Mouse (Mus musculus) forebrain, embryonic 11.5 days (tissue): ENCODE results near the gene Dap. TPM values are rescaled to one million over a fixed set of nuclear protein-coding genes. Genes with fewer than 3 reads are reported as not detected.

Source experiments
- ATAC-seq: fragments of 200-750 bp; cut with Nextera tagmentation; replicated peaks from 2 replicates; pipeline ENCODE4 v1.8.0; 2017; ENCODE audit warnings: moderate TSS enrichment; ENCODE audit not compliant: low FRiP score
- DNase-seq: peaks from one replicate; pipeline ENCODE4 v3.0.0-alpha.2; 2017; ENCODE audit warnings: low spot score
- H3K27ac ChIP-seq: fragments of 300-500 bp; sonication (generic); 2 replicates; pipeline ENCODE4 v1.5.1; 2014; ENCODE audit warnings: low read depth, low read length
- H3K27me3 ChIP-seq: fragments of 300-500 bp; sonication (generic); 2 replicates; pipeline ENCODE4 v1.6.1; 2014; ENCODE audit warnings: mild to moderate bottlenecking, low read length, mixed read lengths; ENCODE audit not compliant: control insufficient read depth, insufficient read depth
- H3K36me3 ChIP-seq: fragments of 300-500 bp; sonication (generic); 2 replicates; pipeline ENCODE4 v1.6.1; 2014; ENCODE audit warnings: mild to moderate bottlenecking, low read length, moderate library complexity, mixed read lengths; ENCODE audit not compliant: control insufficient read depth, insufficient read depth
- H3K4me1 ChIP-seq: fragments of 300-500 bp; sonication (generic); replicated peaks from 2 replicates; pipeline ENCODE4 v1.6.1; 2014; ENCODE audit warnings: low read length, mixed read lengths; ENCODE audit not compliant: control insufficient read depth, insufficient read depth
- H3K4me2 ChIP-seq: fragments of 300-500 bp; sonication (generic); 2 replicates; pipeline ENCODE4 v1.6.1; 2014; ENCODE audit warnings: low read depth, mild to moderate bottlenecking, low read length, moderate library complexity, mixed read lengths; ENCODE audit not compliant: severe bottlenecking
- H3K4me3 ChIP-seq: fragments of 300-500 bp; sonication (generic); 2 replicates; pipeline ENCODE4 v1.5.1; 2014; ENCODE audit warnings: low read depth, low read length
- H3K9ac ChIP-seq: fragments of 300-500 bp; sonication (generic); 2 replicates; pipeline ENCODE4 v1.6.1; 2014; ENCODE audit warnings: low read length
- H3K9me3 ChIP-seq: fragments of 300-500 bp; sonication (generic); 2 replicates; pipeline ENCODE4 v1.6.1; 2016; ENCODE audit warnings: low read length, mixed read lengths; ENCODE audit not compliant: control insufficient read depth
- WGBS: fragments of 180-500 bp; shearing (Covaris S2); extraction: QIAGEN DNeasy Blood & Tissue Kit; methylation state at CpG from one replicate; pipeline ENCODE4 v1.1.7; 2014; 5-methylcytosine and 5-hydroxymethylcytosine counted together
- polyA plus RNA-seq: library from polyadenylated mRNA; unstranded; fragments of >200 nt; fragmentation: Nextera tagmentation; extraction: Ambion mirVana; gene quantifications from 2 replicates; pipeline ENCODE4 v1.2.1, GENCODE M21; 2014

Dap gene
- polyA plus RNA-seq, 1 experiment from 2014 or later = 39.3 TPM

DNA sequence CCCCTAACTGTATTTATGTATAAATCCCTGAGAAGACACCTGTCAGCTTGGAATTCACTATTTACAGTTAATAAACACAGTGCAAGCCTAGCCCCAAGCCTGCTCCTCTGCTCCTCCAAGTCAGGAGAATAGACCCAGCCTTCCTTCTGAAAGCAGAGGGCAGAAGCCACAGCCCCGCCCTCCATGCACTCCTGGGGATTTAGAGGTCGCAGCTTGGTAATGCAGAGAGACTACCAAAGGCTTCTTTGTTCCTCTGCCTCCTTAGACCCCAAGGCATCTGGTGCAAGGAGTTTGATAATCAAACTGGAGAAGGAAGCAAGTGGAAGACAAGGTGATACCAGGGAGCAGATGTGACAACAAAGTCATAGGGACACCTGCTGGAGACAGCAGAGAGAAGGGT is 70.2 kb downstream of the Dap start:
- Histone ChIP-seq H3K9me3 (no peaks in the 10 kb centered on the region), H3K4me1 (peaks cover 5% of the 10 kb centered on the region; the same call in 1 of the 2 replicates), H3K27ac (no peak overlapping the region), H3K4me2 (no peak overlapping the region), H3K4me3 (no peak overlapping the region), H3K9ac (no peak overlapping the region), H3K36me3 (no peaks in the 10 kb centered on the region), H3K27me3 (peaks cover 23% of the 10 kb centered on the region)
- ATAC-seq (no peak), DNase-seq (no peak)
- 6% methylated on average over 2 of the region's 2 CpGs for WGBS

DNA sequence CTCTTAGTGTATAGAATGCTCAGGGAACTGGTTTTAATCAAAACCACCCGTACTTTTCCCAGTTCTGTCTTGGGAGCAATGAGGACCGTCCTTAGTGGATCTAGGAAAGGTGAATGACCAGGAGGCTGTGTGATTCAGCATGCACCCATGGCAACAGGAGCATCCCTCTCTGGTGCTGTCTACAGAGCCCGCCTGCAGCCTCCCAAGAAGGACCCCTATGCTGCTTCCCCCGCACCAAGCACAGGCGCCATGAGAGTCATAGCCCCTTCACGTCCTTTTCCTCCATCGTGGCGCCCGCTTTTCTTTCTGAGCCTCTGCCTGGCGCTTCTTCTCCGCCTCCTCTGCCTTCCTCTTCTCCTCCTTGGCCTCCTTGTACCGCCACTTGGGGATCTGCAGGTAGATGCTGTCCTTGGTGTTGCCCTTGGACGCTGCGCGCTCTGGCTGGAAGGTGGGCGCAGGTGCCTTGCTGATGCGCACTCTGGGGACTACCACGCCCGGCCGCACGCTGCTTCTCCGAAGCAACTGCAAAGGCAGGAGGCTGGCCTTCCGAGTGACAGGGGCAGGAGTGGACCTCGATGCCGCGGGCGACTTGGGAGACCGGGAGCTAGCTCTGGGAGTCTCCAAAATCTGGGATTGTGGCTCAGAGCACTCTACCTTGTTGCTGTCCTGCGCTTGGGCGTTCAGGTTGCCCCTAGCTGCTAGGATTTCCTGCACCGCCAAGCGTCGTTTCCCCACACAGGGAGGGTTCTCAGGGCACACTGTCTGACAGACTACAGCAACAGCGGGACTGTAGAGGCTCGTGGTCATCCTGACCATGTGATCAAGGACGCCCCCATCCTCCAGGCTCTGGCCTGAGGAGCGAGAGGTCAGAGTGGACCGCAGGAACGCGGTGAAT is 73.0 kb downstream of the Dap start:
- H3K9me3 ChIP-seq = no peaks in the 10 kb centered on the region
- H3K9ac ChIP-seq = peak overlapping the region; percentile 23; the same call in 1 of the 2 replicates
- H3K36me3 ChIP-seq = no peaks in the 10 kb centered on the region
- H3K27me3 ChIP-seq = peaks cover 23% of the 10 kb centered on the region
- H3K4me2 ChIP-seq = peak overlapping the region; percentile 51
- no peak for ATAC-seq
- 8% methylated on average over 40 of the region's 40 CpGs for WGBS
- peaks cover 5% of the 10 kb centered on the region; the same call in 1 of the 2 replicates for H3K4me1 ChIP-seq
- peak overlapping the region; percentile 21 for H3K4me3 ChIP-seq
- H3K27ac ChIP-seq = no peak overlapping the region
- peak; percentile 68 for DNase-seq

DNA sequence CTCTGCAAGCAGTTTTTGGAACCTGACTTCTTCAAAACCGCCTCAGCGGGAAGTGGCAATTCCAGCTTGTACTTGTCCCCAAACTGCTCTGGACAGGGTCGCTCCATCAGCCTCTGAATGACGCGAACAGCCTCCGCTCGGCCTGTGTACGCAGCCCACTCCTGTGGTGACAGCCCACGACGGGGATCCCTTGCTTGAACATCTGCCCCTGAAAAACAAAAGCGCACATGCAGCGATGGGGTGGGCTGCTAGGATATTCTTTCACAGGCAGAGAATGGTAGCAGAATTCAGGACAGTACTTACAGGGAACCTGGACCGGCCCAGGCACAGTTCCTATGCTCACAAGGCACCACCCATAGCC is 73.6 kb downstream of the Dap start:
- ATAC-seq (no peak), DNase-seq (no peak)
- H3K36me3 ChIP-seq = no peaks in the 10 kb centered on the region
- no peak overlapping the region for H3K27ac ChIP-seq
- H3K4me1 ChIP-seq = peaks cover 5% of the 10 kb centered on the region; the same call in 1 of the 2 replicates
- no peak overlapping the region for H3K9ac ChIP-seq
- H3K4me3 ChIP-seq = peak overlapping the region; percentile 21; the same call in 1 of the 2 replicates
- 23% methylated on average over 13 of the region's 13 CpGs for WGBS
- peak overlapping the region; percentile 51; the same call in 1 of the 2 replicates for H3K4me2 ChIP-seq
- peaks cover 23% of the 10 kb centered on the region for H3K27me3 ChIP-seq
- H3K9me3 ChIP-seq = no peaks in the 10 kb centered on the region

DNA sequence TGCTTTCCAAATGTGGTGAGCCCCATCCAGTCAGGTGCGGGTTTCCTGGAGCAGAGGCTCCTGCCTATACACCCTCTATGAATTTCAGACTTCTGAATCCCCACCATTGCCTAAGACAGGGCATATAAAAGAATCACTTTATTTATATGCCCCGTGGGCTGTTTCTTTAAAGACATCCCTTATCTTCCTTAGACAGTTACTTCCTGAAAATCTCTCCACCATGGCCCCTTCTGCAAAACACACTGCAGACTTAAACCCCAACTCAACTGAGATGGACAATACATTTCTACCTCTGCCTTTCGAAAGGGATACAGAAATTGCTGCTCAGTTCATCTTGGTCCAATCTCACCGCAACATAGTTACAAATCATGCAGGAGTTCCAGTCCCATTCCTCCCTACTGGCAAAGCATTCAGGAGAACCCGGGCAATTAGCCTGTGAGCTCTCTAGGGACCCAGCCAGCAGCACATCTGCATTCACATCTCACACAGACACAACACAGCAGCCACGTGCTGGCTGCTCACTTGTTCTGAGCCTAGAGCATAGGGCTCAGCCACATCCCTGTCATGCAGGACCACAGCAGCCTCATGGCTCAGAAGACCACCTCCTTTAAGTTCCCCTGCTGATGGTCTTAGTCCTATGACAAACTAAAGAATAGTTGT is 75.3 kb downstream of the Dap start:
- Histone ChIP-seq H3K4me1 (peaks cover 4% of the 10 kb centered on the region; the same call in 1 of the 2 replicates), H3K27me3 (peaks cover 23% of the 10 kb centered on the region), H3K9me3 (no peaks in the 10 kb centered on the region), H3K9ac (no peak overlapping the region), H3K27ac (no peak overlapping the region), H3K36me3 (no peaks in the 10 kb centered on the region), H3K4me3 (no peak overlapping the region), H3K4me2 (no peak overlapping the region)
- ATAC-seq (no peak), DNase-seq (no peak)
- WGBS = 63% methylated on average over 6 of the region's 6 CpGs

DNA sequence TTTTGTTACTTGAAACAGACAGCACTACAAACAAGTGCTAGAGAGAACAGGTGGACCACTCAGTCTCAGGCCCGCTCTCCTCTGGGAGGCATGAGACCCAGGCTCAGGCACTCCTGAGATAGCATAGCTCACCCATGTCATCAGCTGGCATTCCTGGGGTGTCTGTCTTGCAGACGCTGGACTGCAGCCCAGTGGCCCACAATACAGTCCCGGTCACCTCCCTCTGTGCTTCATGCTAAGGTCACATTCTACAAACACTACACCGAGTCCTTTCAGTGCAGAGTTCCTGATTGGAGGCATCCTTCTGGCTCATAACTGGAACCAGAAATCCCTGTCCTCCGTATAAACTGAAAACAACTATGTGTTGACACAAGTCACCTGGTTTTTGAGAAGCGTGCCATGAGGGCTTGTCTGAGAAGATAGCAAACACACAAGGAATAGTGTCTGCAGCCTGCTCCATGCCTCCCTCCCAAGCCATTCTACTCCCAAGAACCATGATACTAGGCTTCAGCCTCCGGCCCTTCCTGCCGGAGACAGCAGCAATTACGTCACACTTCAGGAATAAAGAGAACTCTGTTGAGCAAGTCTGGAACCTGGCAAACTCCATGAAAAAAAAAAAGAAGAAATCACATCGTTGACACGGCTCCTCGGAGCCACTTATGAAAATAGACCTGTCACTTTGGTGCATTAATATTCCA is 78.3 kb downstream of the Dap start:
- Histone ChIP-seq H3K9ac (no peak overlapping the region), H3K9me3 (no peaks in the 10 kb centered on the region), H3K36me3 (no peaks in the 10 kb centered on the region), H3K4me1 (no peaks in the 10 kb centered on the region; the same call in 1 of the 2 replicates), H3K4me3 (no peak overlapping the region), H3K4me2 (no peak overlapping the region), H3K27ac (no peak overlapping the region), H3K27me3 (peaks cover 7% of the 10 kb centered on the region)
- WGBS = 77% methylated on average over 12 of the region's 12 CpGs
- DNase-seq (no peak), ATAC-seq (no peak)

DNA sequence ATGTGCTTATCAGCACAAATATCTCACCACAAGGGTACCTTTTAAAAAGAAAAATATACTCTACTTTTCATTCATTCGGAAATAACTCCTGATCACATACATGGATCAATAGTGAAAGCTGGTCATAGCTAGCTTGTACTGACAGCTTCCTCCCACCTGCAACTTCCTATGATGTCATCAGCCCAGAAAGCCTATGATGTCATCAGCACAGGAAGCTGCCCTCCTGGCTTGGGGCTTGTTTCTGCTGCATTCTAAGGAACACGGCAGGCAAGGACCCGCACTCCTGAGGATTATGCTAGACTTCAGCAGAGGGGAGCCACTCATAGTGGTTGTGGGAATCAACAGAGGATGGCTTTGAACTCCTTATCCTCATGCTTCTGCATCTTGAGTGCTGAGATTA is 80.2 kb downstream of the Dap start:
- H3K9me3 ChIP-seq = no peaks in the 10 kb centered on the region
- ATAC-seq = no peak
- H3K36me3 ChIP-seq = no peaks in the 10 kb centered on the region
- H3K27me3 ChIP-seq = no peaks in the 10 kb centered on the region
- WGBS = 83% methylated on average over 3 of the region's 3 CpGs
- H3K9ac ChIP-seq = no peak overlapping the region
- no peak overlapping the region for H3K27ac ChIP-seq
- no peak overlapping the region for H3K4me3 ChIP-seq
- no peaks in the 10 kb centered on the region for H3K4me1 ChIP-seq
- no peak for DNase-seq
- no peak overlapping the region for H3K4me2 ChIP-seq

DNA sequence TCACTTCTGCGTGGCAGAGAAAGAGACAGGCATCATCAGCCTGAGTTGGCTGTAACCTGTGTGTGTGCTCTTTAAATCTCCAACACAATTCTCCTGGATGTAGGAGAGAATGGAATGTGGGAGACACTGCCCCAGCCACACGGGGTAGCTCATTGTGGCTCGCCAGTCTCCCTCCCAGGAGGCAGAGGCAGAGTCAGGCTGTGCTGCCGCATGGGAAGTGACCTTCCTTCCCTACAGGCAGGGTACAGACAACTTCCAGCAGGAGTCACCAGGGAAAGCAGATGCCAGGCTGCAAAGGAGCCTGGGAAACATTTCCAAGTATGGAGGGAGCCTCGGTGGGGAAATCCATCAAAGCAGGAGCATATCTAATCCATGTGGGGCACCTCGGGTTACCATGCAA is 81.1 kb downstream of the Dap start:
- 67% methylated on average over 6 of the region's 6 CpGs for WGBS
- H3K27ac ChIP-seq = no peak overlapping the region
- ATAC-seq = no peak

DNA sequence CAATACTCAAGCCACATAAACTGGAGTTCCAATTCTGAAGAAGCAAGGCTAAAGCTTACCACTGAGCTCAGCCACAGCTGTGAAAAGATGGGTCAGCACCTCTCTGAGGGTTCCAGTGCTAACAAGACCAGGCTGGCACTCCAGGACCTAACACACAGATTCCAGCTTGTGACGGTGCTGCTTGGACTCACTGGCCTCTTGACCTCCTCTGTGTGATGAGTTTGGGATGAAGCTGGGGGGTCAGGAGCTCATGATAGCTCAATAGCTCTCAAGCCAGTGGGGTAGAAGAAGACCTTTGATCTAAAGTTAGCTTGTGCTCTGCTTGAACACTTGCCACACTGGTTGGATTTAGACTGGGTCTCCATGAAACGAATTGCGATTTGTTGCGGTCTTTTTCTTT is 82.6 kb downstream of the Dap start:
- Histone ChIP-seq H3K36me3 (no peaks in the 10 kb centered on the region), H3K4me3 (no peak overlapping the region), H3K27me3 (no peaks in the 10 kb centered on the region), H3K27ac (no peak overlapping the region), H3K4me2 (no peak overlapping the region), H3K9me3 (no peaks in the 10 kb centered on the region), H3K4me1 (no peaks in the 10 kb centered on the region), H3K9ac (no peak overlapping the region)
- DNase-seq (no peak), ATAC-seq (no peak)
- 81% methylated on average over 4 of the region's 4 CpGs for WGBS

More for the DNA sequence above, 81.1 kb downstream of the Dap start:
- Histone ChIP-seq H3K27me3 (no peaks in the 10 kb centered on the region), H3K4me2 (no peak overlapping the region), H3K4me3 (no peak overlapping the region), H3K9me3 (no peaks in the 10 kb centered on the region), H3K9ac (no peak overlapping the region), H3K4me1 (no peaks in the 10 kb centered on the region), H3K36me3 (no peaks in the 10 kb centered on the region)
- DNase-seq = no peak
